Mouse (Mus musculus) bone marrow macrophage, adult 2 months (primary cell): Measurements from ENCODE around the gene Tmem262. TPM values are rescaled to one million over a fixed set of nuclear protein-coding genes. Genes with fewer than 3 reads are reported as not detected.

Source experiments
- H3K27ac ChIP-seq: 2 replicates; pipeline ENCODE4 v1.5.1; 2012; ENCODE audit warnings: low read depth, low read length; ENCODE audit not compliant: insufficient read depth
- H3K4me1 ChIP-seq: 2 replicates; pipeline ENCODE4 v1.6.1; 2012; ENCODE audit warnings: low read length; ENCODE audit not compliant: control insufficient read depth, insufficient read depth
- H3K4me3 ChIP-seq: 2 replicates; pipeline ENCODE4 v1.5.1; 2012; ENCODE audit warnings: mild to moderate bottlenecking, low read length, moderate library complexity; ENCODE audit not compliant: insufficient read depth
- CTCF ChIP-seq: IDR thresholded peaks from 2 replicates; pipeline ENCODE4 v1.5.1; 2012; ENCODE audit warnings: low read depth, mild to moderate bottlenecking, low read length, moderate library complexity
- POLR2A ChIP-seq: IDR thresholded peaks from 2 replicates; pipeline ENCODE4 v1.6.1; 2012; ENCODE audit warnings: mild to moderate bottlenecking, low read depth, low read length, borderline replicate concordance
- polyA plus RNA-seq: library from polyadenylated mRNA; stranded (reverse); fragments of >200 nt; gene quantifications from 2 replicates; pipeline ENCODE4 v1.2.4, GENCODE M21; 2012; ENCODE audit not compliant: missing spikeins, insufficient read depth, insufficient read length

The Tmem262 gene
- polyA plus RNA-seq, 1 experiment, result not detected

- peak within 1 kb of the TSS; percentile 97 for H3K27ac ChIP-seq
- H3K4me1 ChIP-seq, result peaks cover 13% of the 10 kb centered on the region
- H3K4me3 ChIP-seq, result peak within 1 kb of the TSS; percentile 85
- no peak for TF ChIP-seq POLR2A
- TF ChIP-seq CTCF, result no peak
Observed at GRCm38 (mm10) chr19:6046294-6047153, 33.3 kb upstream of the Tmem262 start, which contains the start of gene Syvn1. Gene Syvn1 (plus strand): TSS chr19:6046576.

GRCm38 (mm10) chr19:6047154-6047898 lies 32.5 kb upstream of the Tmem262 start:
- TF ChIP-seq POLR2A (no peak), CTCF (no peak)
- Histone ChIP-seq H3K4me3 (peak overlapping the region; percentile 85), H3K27ac (peak overlapping the region; percentile 97), H3K4me1 (peaks cover 13% of the 10 kb centered on the region)

GRCm38 (mm10) chr19:6047899-6048166 lies 32.0 kb upstream of the Tmem262 start:
- peaks cover 13% of the 10 kb centered on the region for H3K4me1 ChIP-seq
- peak overlapping the region; percentile 85 for H3K4me3 ChIP-seq
- H3K27ac ChIP-seq, result no peak overlapping the region
- TF ChIP-seq CTCF (no peak), POLR2A (no peak)

- Histone ChIP-seq H3K27ac (no peak overlapping the region), H3K4me3 (no peak overlapping the region), H3K4me1 (peaks cover 16% of the 10 kb centered on the region)
- TF ChIP-seq POLR2A, result no peak
- no peak for TF ChIP-seq CTCF
Observed at GRCm38 (mm10) chr19:6048681-6049410, 31.0 kb upstream of the Tmem262 start.

- TF ChIP-seq CTCF (no peak), POLR2A (no peak)
- Histone ChIP-seq H3K4me1 (peaks cover 14% of the 10 kb centered on the region), H3K4me3 (no peak overlapping the region), H3K27ac (no peak overlapping the region)
Observed at GRCm38 (mm10) chr19:6052516-6052915, 27.3 kb upstream of the Tmem262 start.

GRCm38 (mm10) chr19:6054296-6054695 lies 25.5 kb upstream of the Tmem262 start:
- H3K27ac ChIP-seq, result no peak overlapping the region
- H3K4me1 ChIP-seq, result peaks cover 7% of the 10 kb centered on the region
- TF ChIP-seq POLR2A (no peak), CTCF (no peak)
- no peak overlapping the region for H3K4me3 ChIP-seq

GRCm38 (mm10) chr19:6056696-6057095 lies 23.1 kb upstream of the Tmem262 start:
- Histone ChIP-seq H3K27ac (no peak overlapping the region), H3K4me1 (peaks cover 9% of the 10 kb centered on the region), H3K4me3 (peak overlapping the region; percentile 72)
- TF ChIP-seq CTCF, result no peak
- no peak for TF ChIP-seq POLR2A

- H3K27ac ChIP-seq, result peak within 1 kb of the TSS; percentile 49
- TF ChIP-seq CTCF (0 out of 2 replicates have a peak, but pooled peaks have one; percentile 14), POLR2A (peak; percentile 83; the same call in 1 of the 2 replicates)
- H3K4me1 ChIP-seq, result peaks cover 11% of the 10 kb centered on the region
Observed at GRCm38 (mm10) chr19:6057313-6058096, 22.3 kb upstream of the Tmem262 start, which contains the start of the genes Mrpl49 and Fau. Gene Mrpl49 (minus strand): TSS chr19:6057785. Gene Fau (plus strand): TSS chr19:6057844.

GRCm38 (mm10) chr19:6058513-6058912 lies 21.3 kb upstream of the Tmem262 start:
- peak overlapping the region; percentile 49 for H3K27ac ChIP-seq
- peaks cover 14% of the 10 kb centered on the region for H3K4me1 ChIP-seq
- TF ChIP-seq POLR2A (no peak), CTCF (no peak)
- H3K4me3 ChIP-seq, result peak overlapping the region; percentile 65

More at GRCm38 (mm10) chr19:6057313-6058096, 22.3 kb upstream of the Tmem262 start, which contains the start of the genes Mrpl49 and Fau:
- peak within 1 kb of the TSS; percentile 72 for H3K4me3 ChIP-seq
